Mouse (Mus musculus) bone marrow, adult 2 months (tissue): ENCODE measurements around the gene Fgfr2. TPM values are rescaled to one million over a fixed set of nuclear protein-coding genes. Genes with fewer than 3 reads are reported as not detected.

Experiments
- H3K27ac ChIP-seq: fragments of 200-500 bp; 2 replicates; pipeline ENCODE4 v1.5.1; 2012; ENCODE audit warnings: low read depth, mild to moderate bottlenecking, control low read depth, inconsistent platforms, low read length; ENCODE audit not compliant: control insufficient read depth, poor library complexity, insufficient read depth
- H3K4me1 ChIP-seq: fragments of 200-500 bp; 2 replicates; pipeline ENCODE4 v1.6.1; 2011; ENCODE audit warnings: low read length; ENCODE audit not compliant: control insufficient read depth, insufficient read depth
- H3K4me3 ChIP-seq: fragments of 200-500 bp; replicated peaks from 2 replicates; pipeline ENCODE3; 2011; ENCODE audit warnings: mild to moderate bottlenecking, low read depth, low read length, control low read depth; ENCODE audit not compliant: control insufficient read depth
- CTCF ChIP-seq: fragments of 200-500 bp; IDR thresholded peaks from 2 replicates; pipeline ENCODE4 v1.5.1; 2011; ENCODE audit warnings: low read length, control low read depth; ENCODE audit not compliant: control insufficient read depth, insufficient read depth
- POLR2A ChIP-seq: fragments of 200-500 bp; IDR thresholded peaks from 2 replicates; pipeline ENCODE4 v1.6.1; 2011; ENCODE audit warnings: low read depth, mild to moderate bottlenecking, control low read depth, low read length, borderline replicate concordance; ENCODE audit not compliant: control insufficient read depth
- WGBS: fragments of 180-500 bp; shearing (Covaris S2); methylation state at CpG from one replicate; pipeline ENCODE4 v1.1.7; 2018; 5-methylcytosine and 5-hydroxymethylcytosine counted together
- polyA plus RNA-seq: library from polyadenylated mRNA; stranded (reverse); fragments of >200 nt; gene quantifications from 2 replicates; pipeline ENCODE4 v1.2.4, GENCODE M21; 2011; ENCODE audit warnings: low replicate concordance; ENCODE audit not compliant: missing spikeins, insufficient read depth, insufficient read length

Gene Fgfr2
- polyA plus RNA-seq, 1 experiment = 8.2 TPM

DNA sequence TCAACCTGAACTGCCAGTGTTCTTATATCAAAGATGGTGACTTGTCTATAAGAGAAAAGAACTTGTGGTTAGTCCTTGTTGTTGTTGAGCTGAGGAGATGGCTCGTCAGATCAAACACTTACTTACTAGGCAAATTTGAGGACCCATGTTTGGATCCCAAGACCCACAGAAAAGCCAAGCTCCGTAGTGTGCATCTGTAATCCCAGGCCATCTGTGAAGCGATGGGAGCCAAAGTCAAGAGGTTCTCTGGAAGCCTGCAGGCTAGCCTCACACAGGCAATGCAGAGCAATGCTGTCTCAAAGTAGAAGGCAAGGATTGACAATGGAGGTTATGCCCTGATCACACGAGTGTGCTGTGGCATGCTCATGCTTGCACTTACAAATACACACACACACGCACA is 2992.9 kb downstream of the Fgfr2 start:
- 86% methylated on average over 5 of the region's 5 CpGs for WGBS
- Histone ChIP-seq H3K4me3 (no peak overlapping the region), H3K27ac (no peak overlapping the region), H3K4me1 (no peaks in the 10 kb centered on the region)
- TF ChIP-seq POLR2A (no peak), CTCF (no peak)

- no peak overlapping the region for H3K4me3 ChIP-seq
- WGBS = 52% methylated on average over 16 of the region's 16 CpGs
- TF ChIP-seq POLR2A (no peak), CTCF (no peak)
Measured at GRCm38 (mm10) chr7:130129359-130129960, 2993.7 kb downstream of the Fgfr2 start.

GRCm38 (mm10) chr7:130121507-130121906 is 3001.6 kb downstream of the Fgfr2 start:
- WGBS = 8% methylated on average over 2 of the region's 2 CpGs
- no peak overlapping the region for H3K4me3 ChIP-seq
- H3K27ac ChIP-seq = no peak overlapping the region
- TF ChIP-seq POLR2A = no peak
- no peak for TF ChIP-seq CTCF
- H3K4me1 ChIP-seq = no peaks in the 10 kb centered on the region

More at GRCm38 (mm10) chr7:130129359-130129960, 2993.7 kb downstream of the Fgfr2 start:
- Histone ChIP-seq H3K27ac (no peak overlapping the region), H3K4me1 (no peaks in the 10 kb centered on the region)

GRCm38 (mm10) chr7:130119466-130119865 is 3003.7 kb downstream of the Fgfr2 start:
- H3K4me3 ChIP-seq = no peak overlapping the region
- WGBS = 48% methylated on average over 6 of the region's 6 CpGs
- H3K27ac ChIP-seq = no peak overlapping the region
- TF ChIP-seq CTCF = no peak
- no peak for TF ChIP-seq POLR2A
- H3K4me1 ChIP-seq = no peaks in the 10 kb centered on the region

DNA sequence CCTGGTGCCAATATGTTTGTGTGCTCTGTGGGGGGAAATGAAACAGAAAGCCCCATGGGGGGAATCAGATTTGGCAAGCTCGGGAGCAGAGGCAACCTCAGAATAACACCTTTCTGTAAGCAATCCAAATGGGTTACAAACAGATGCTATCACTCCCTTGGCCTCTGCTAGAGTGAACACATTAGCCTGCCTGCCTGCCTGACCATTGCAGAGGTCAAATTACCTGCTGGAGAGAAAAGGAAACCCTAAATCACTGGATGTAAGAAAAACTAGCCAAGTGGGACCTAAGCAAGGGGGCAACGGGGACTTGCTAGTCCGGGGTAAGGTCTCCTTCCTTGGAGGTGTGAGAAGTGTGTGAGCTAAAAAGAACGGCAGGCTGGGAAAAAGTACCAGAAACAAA is 3004.4 kb downstream of the Fgfr2 start:
- no peak overlapping the region for H3K4me3 ChIP-seq
- TF ChIP-seq POLR2A = no peak
- no peak for TF ChIP-seq CTCF
- 32% methylated on average over 4 of the region's 4 CpGs for WGBS
- no peak overlapping the region for H3K27ac ChIP-seq
- no peaks in the 10 kb centered on the region for H3K4me1 ChIP-seq

GRCm38 (mm10) chr7:130117466-130118123 is 3005.6 kb downstream of the Fgfr2 start:
- H3K4me1 ChIP-seq = no peaks in the 10 kb centered on the region
- WGBS = 28% methylated on average over 4 of the region's 4 CpGs
- no peak for TF ChIP-seq CTCF
- TF ChIP-seq POLR2A = no peak
- no peak overlapping the region for H3K27ac ChIP-seq
- no peak overlapping the region for H3K4me3 ChIP-seq

DNA sequence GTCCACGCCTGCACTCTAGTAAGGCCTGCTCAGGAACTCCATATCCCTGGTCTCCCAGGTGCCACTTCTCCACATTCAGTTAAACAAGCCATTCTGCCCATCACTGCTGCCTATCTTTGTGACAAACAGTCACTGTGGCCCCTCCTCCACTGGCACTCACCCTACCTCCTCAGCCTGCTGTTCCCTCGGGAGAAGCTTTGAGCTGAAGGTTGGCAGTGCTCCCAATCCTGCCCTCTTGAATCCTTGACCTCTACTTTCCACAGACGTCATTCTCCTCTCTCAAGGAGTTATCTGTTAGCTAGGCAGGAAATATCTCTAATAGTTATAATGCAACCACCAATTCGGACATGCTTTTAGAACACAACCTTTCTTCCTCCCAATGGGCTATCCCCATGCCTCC is 3008.7 kb downstream of the Fgfr2 start:
- TF ChIP-seq POLR2A (no peak), CTCF (no peak)
- H3K4me1 ChIP-seq = no peaks in the 10 kb centered on the region

More for the DNA sequence above, 3008.7 kb downstream of the Fgfr2 start:
- H3K4me3 ChIP-seq = no peak overlapping the region
- WGBS = 68% methylated on average over 4 of the region's 4 CpGs
- no peak overlapping the region for H3K27ac ChIP-seq

Other genes starting within 250 kb of the Fgfr2 start
- gene Zranb1, start 192.2 kb downstream of the Fgfr2 start, polyA plus RNA-seq = 23.8 and 50.2 TPM in 2 replicates
- 1.9 and 33.5 TPM in 2 replicates for gene Ctbp2, start 1.0 kb upstream of the Fgfr2 start, polyA plus RNA-seq